Mouse (Mus musculus) olfactory bulb, adult 2 months (tissue): Measurements from ENCODE around the gene Fam83b.

ENCODE experiments used
- CTCF ChIP-seq: fragments of 200-500 bp; IDR thresholded peaks from 2 replicates; pipeline ENCODE4 v1.5.1; 2012; ENCODE audit warnings: low read depth, mild to moderate bottlenecking, low read length, moderate library complexity; ENCODE audit not compliant: insufficient read depth
- POLR2A ChIP-seq: fragments of 200-500 bp; IDR thresholded peaks from 2 replicates; pipeline ENCODE4 v1.6.1; 2012; ENCODE audit warnings: mild to moderate bottlenecking, low read depth, low read length, moderate library complexity; ENCODE audit not compliant: insufficient read depth

DNA sequence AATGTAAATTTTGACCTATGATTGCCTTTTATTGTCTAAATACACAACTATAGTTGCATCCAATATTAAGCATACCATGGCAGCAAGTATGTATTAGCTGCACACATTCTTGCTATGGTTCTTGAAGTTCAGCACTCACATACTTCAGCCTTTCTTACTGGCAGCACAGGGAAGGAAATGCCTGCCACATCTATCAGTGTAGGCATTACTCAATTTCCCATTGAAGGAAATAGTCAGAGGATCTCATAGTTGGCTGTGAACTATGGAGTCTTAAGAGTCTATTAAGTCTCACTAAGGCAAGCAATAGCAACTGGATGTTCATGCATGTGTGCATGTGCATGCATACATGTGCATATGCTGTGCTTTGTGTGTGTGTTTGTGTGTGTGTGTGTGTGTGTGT, 41.3 kb downstream of the Fam83b start:
- TF ChIP-seq CTCF (no peak), POLR2A (no peak)
